Mouse (Mus musculus): Measurements from ENCODE around the gene Sbno1. TPM values are rescaled to one million over a fixed set of nuclear protein-coding genes. Genes with fewer than 3 reads are reported as not detected.
A peak's percentile ranks its signal among the peaks of the same experiment; 100 is the strongest.
"Not testable (repeated sequence)": the region's sequence is repeated elsewhere in the genome, so short reads cannot be mapped to it uniquely, and the experiment has no call there.

Sbno1 gene
- total RNA-seq, 1 experiment from 2014 or later, result 219 TPM

DNA sequence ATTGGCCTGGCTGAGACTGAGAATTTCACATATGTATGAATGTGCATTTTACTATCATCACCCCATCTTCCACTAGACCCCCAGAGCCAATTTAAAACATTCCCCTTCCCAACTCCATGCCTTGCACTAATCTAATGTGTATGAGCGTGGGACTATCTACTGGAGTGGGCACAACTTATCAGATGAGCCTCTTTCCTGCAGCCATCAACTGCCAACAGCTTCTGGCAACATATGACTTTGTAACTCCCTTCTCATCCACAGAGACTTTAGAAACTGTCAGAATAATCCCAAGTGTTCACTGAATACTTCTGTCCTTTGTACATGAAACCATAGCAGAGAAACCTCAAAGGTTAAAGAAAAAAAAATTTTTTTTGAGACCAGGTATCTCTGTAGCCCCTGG is 45.7 kb downstream of the Sbno1 start:
- no peak for ATAC-seq (replicated peaks; ENCODE audit: low read depth, poor library complexity, severe bottlenecking)

- no peak for ATAC-seq (replicated peaks; ENCODE audit: low read depth, poor library complexity, severe bottlenecking)
Measured at GRCm38 (mm10) chr5:124377149-124377548, 48.7 kb downstream of the Sbno1 start.

DNA sequence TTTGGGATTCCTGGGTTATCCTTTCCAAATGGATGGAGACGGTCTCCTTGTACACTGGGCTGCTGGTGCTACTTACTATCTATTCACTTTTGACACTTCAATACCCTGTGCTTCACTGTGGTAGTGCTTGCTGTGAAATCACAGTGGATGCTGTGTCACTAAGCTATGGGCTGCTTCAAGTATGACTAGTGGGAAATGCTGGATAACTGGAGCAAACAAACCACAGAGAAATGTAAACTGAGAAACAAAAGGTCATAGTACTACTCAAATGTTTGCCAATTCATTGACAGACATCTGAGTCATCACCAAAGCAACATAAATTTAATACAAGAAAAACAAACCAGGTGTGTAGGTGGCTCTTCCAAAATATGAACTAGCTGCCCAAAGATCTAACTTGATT is 49.4 kb downstream of the Sbno1 start:
- ATAC-seq (replicated peaks; ENCODE audit: low read depth, poor library complexity, severe bottlenecking), result no peak

GRCm38 (mm10) chr5:124374298-124374697 is 51.5 kb downstream of the Sbno1 start:
- no peak for ATAC-seq (replicated peaks; ENCODE audit: low read depth, poor library complexity, severe bottlenecking)

DNA sequence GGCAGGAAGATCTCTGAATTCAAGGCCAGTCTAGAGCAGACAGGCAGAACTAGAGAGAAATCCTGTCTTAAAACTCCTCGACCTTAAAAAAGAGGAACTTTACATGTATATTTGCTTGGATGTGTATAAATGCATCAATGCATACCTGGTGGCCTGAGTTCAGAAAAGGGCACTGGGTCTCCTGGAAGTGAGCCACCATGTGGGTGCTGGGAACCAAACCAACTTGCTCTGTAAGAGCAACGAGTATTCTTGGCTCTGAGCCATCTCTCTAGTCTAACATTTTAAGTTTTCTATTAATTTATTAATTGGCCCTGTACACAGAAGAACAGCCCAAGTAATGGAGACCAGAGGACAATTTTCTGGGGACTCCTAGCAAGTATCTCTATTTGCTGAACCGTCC is 59.1 kb downstream of the Sbno1 start:
- no peak for ATAC-seq (replicated peaks; ENCODE audit: low read depth, poor library complexity, severe bottlenecking)

GRCm38 (mm10) chr5:124365754-124366153 is 60.0 kb downstream of the Sbno1 start:
- no peak for ATAC-seq (replicated peaks; ENCODE audit: low read depth, poor library complexity, severe bottlenecking)

DNA sequence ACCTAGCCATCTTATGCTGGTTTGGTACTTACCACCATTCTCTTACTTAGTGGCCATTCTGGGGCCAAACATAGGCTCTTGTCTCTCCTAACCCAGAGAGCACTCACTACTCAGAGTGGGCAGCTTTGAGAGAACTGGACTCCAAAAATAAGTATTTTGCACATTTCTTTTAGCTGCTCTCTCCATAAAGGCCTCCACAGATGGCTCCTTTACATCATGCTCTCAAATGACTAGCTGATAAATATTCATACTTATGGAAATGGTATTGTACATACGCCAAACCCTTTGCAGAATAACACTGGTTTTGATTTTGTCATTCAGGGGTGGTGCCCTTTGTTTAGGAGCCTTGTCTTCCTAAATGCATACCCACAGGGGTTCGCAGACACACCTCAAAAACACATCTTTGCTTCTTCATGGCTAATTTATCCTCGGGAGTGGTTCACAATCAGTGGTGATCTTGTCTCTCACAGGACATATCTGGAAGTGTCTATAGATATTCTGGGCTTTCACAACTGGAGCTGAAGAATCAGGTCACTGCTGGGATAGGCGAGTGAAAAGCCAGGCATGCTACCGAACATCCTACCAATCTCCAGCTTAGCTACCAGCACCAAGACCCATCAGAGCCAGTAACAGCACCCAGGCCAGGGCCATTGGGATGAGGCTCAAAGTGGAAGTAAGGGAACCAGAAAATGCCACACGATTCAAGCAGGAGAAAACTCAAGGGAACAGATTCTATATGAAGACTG is 61.5 kb downstream of the Sbno1 start:
- ATAC-seq (replicated peaks; ENCODE audit: low read depth, poor library complexity, severe bottlenecking), result no peak

- ATAC-seq (replicated peaks; ENCODE audit: low read depth, poor library complexity, severe bottlenecking), result not testable (repeated sequence)
Measured at GRCm38 (mm10) chr5:124362982-124363381, 62.8 kb downstream of the Sbno1 start, which contains the start of gene Cdk2ap1. Gene Cdk2ap1 (minus strand): TSS chr5:124363082.

- peak; percentile 69 for ATAC-seq (replicated peaks; ENCODE audit: low read depth, poor library complexity, severe bottlenecking)
Measured at GRCm38 (mm10) chr5:124359641-124360040, 66.2 kb downstream of the Sbno1 start.

DNA sequence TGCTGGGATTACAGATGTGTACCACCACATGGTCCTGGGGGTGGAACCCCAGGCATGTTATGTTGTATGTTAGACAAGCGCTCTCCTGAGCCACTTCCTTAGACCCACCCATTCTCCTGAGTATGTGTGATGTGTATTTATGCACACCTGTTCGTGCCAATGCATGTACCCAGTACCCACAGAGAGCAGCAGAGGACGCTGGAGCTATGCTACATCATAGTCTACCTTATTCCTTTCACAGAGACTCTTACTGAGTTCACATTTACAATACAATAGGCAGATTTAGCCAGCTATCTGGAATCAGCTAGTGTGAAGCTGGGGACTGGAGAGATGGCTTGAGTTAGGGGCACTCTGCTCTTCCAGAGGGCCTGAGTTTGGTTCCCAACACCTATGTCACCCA is 69.1 kb downstream of the Sbno1 start:
- no peak for ATAC-seq (replicated peaks; ENCODE audit: low read depth, poor library complexity, severe bottlenecking)

DNA sequence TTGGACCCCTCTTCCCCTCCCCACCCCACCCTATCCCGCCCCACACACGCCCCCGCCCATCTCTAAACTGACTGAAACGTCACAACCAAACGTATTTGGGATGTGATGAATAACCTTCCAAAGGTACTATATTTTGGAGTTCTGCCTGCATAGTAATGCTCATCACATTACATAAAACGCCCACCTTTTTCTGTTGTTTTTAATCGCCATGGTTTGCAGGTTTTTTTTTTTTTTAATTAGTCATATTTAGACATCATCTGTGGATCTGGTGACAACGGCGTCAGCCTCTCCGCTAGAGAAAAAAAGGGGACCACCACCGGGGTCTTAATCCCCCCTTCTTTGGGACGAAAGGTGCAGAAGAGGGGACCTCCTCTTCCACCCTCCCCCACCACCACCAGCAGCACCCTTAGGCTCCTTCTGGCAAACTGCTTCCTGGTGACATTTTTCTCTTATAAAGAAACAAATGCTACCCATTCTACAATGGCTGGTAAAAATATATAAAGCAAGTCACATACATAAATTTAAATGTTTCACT is 70.3 kb downstream of the Sbno1 start:
- ATAC-seq (replicated peaks; ENCODE audit: low read depth, poor library complexity, severe bottlenecking), result no peak

GRCm38 (mm10) chr5:124354574-124355424 is 71.0 kb downstream of the Sbno1 start:
- ATAC-seq (replicated peaks; ENCODE audit: low read depth, poor library complexity, severe bottlenecking), result 0 out of 2 replicates have a peak, but pooled peaks have one; percentile 6

GRCm38 (mm10) chr5:124353726-124354547 is 71.9 kb downstream of the Sbno1 start:
- ATAC-seq (replicated peaks; ENCODE audit: low read depth, poor library complexity, severe bottlenecking), result 0 out of 2 replicates have a peak, but pooled peaks have one; percentile 24

DNA sequence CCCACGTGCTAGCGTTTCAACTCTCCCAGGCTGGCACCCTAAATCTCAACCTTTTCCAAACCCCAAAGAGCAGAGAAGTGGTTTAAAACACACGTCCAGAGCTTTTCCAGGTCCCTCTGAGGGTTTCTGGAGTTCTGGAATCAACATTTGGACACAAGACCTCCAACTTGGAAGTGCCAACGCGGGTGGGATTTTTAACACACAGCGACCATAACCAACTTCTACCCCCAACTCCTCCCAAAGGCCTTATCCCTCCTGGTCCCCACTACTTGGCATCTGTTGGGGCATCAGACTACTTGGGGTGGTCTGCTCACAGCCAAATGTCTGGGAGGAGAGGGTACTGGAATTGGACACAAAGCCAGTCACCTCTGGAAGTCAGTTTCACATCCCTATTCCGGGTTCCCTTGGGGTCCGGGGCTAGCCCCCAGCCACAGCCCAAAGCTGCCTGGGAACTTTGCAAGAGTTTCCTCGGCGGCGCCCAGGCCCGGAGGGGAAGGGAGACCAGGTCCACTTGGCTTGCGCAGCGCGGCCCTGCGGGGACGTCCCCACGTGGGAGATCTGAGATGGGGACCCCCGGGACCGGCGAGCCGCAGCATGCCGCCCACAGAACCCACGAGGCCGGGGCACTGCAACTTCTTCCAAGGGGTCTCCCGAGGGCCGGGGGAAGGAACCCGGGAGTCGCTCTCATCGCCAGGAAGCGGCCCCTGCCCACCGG is 72.6 kb downstream of the Sbno1 start:
- ATAC-seq (replicated peaks; ENCODE audit: low read depth, poor library complexity, severe bottlenecking), result no peak

DNA sequence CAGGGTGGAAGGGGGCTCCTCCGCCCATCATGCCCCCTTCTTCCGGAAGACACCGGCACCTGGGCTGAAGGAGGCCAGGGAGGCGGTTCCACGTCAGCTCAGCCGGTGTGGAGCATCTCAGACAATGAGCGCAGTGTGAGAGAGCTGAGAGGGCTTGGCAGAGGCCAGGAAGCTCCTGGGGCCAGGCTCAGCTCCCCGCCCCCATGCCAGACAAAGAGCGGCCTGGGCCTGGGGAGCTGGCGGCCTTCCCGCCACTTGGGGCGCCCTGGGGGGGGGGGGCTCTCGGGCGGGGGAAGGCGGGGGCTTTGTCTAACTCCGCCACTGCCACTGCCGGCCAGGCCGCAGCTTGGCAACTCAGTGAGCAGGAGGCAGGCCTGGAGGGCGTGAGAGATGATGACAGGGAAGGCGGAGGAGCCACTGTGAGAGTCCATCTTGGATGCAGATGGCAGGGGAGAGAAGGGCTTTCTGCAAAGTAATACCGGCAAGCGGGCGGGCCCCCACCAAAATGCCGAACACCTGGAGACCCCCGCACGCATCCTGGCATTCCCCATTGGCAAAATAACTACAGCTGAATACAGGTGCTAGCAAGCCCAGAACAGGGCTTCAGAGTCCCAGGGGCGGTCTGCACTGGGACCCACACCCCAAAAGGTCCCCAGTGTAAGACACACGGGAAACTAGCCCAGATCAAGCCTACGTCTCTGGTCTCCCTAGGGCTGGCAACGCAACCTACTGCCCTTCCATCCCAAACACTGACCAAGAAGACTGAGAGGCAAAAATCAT is 73.5 kb downstream of the Sbno1 start:
- peak; percentile 62 for ATAC-seq (replicated peaks; ENCODE audit: low read depth, poor library complexity, severe bottlenecking)

GRCm38 (mm10) chr5:124351604-124352003 is 74.2 kb downstream of the Sbno1 start:
- no peak for ATAC-seq (replicated peaks; ENCODE audit: low read depth, poor library complexity, severe bottlenecking)

- ATAC-seq (replicated peaks; ENCODE audit: low read depth, poor library complexity, severe bottlenecking), result peak; percentile 42
Measured at GRCm38 (mm10) chr5:124351111-124351560, 74.7 kb downstream of the Sbno1 start.

GRCm38 (mm10) chr5:124350350-124350749 is 75.5 kb downstream of the Sbno1 start:
- no peak for ATAC-seq (replicated peaks; ENCODE audit: low read depth, poor library complexity, severe bottlenecking)

DNA sequence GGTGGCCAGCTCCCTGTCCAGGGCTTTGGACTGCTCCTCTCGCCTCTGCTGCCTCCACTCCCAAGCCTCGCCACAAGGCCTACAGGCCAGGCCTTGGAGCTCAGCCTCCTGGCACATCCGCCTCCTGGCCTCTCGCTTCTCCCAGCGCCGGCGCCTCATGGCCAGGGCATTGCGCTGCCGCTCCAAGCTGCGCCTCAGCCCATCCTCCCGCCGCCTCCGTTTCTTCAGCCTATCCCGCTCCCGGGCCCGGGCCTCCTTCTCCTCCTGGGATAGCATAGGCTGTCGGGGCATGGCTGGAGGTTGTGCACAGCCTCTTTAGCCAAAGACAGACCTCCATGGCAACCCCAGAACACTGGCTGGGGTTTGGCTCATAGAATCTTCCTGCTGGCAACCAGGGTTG is 76.6 kb downstream of the Sbno1 start:
- ATAC-seq (replicated peaks; ENCODE audit: low read depth, poor library complexity, severe bottlenecking), result no peak

All from common myeloid progenitor, adult 5-6 weeks (primary cell).